Mouse (Mus musculus) forebrain, postnatal 0 days (tissue): ENCODE results near the gene Baiap2l2. TPM values are rescaled to one million over a fixed set of nuclear protein-coding genes. Genes with fewer than 3 reads are reported as not detected.

ENCODE experiments used
- ATAC-seq: fragments of 200-750 bp; cut with Nextera tagmentation; 2 replicates; pipeline ENCODE4 v1.8.0; 2017; ENCODE audit warnings: mild to moderate bottlenecking, moderate library complexity
- DNase-seq: peaks from one replicate; pipeline ENCODE4 v3.0.0-alpha.2; 2015
- H3K27ac ChIP-seq: fragments of 300-500 bp; sonication (generic); 2 replicates; pipeline ENCODE4 v1.5.1; 2014; ENCODE audit warnings: low read depth, mild to moderate bottlenecking, antibody characterized with exemption, low read length, moderate library complexity, mixed read lengths
- H3K27me3 ChIP-seq: fragments of 300-500 bp; sonication (generic); 2 replicates; pipeline ENCODE4 v1.6.1; 2014; ENCODE audit warnings: mild to moderate bottlenecking, low read length, mixed read lengths; ENCODE audit not compliant: insufficient read depth
- H3K36me3 ChIP-seq: fragments of 300-500 bp; sonication (generic); 2 replicates; pipeline ENCODE4 v1.6.1; 2014; ENCODE audit warnings: mild to moderate bottlenecking, moderate library complexity; ENCODE audit not compliant: insufficient read depth
- H3K4me1 ChIP-seq: fragments of 300-500 bp; sonication (generic); 2 replicates; pipeline ENCODE4 v1.6.1; 2014; ENCODE audit warnings: antibody characterized with exemption; ENCODE audit not compliant: insufficient read depth
- H3K4me2 ChIP-seq: fragments of 300-500 bp; sonication (generic); 2 replicates; pipeline ENCODE4 v1.6.1; 2014; ENCODE audit warnings: low read depth, mild to moderate bottlenecking, moderate library complexity
- H3K4me3 ChIP-seq: fragments of 300-500 bp; sonication (generic); 2 replicates; pipeline ENCODE4 v1.5.1; 2014; ENCODE audit warnings: low read depth, low read length, mixed read lengths
- H3K9ac ChIP-seq: fragments of 300-500 bp; sonication (generic); 2 replicates; pipeline ENCODE4 v1.6.1; 2014; ENCODE audit warnings: mild to moderate bottlenecking
- H3K9me3 ChIP-seq: fragments of 300-500 bp; sonication (generic); 2 replicates; pipeline ENCODE4 v1.6.1; 2016; ENCODE audit warnings: low read length
- CTCF ChIP-seq: sonication (generic); IDR thresholded peaks from 2 replicates; pipeline ENCODE4 v1.5.1; 2016; ENCODE audit warnings: antibody characterized with exemption, control low read depth, low read depth
- WGBS: fragments of 180-500 bp; shearing (Covaris S2); extraction: QIAGEN DNeasy Blood & Tissue Kit; methylation state at CpG from one replicate; pipeline ENCODE4 v1.1.7; 2014; 5-methylcytosine and 5-hydroxymethylcytosine counted together
- polyA plus RNA-seq: library from polyadenylated mRNA; unstranded; fragments of >200 nt; fragmentation: Nextera tagmentation; extraction: Ambion mirVana; gene quantifications from 2 replicates; pipeline ENCODE4 v1.2.1, GENCODE M21; 2015
- total RNA-seq: library from RNA; depleted of rRNA; stranded (reverse); fragments of >200 nt; gene quantifications from 2 replicates; pipeline ENCODE4 v1.2.3, GENCODE M21; 2014

Baiap2l2 gene
- total and polyA plus RNA-seq, 2 experiments from 2014 or later = 7.9 to 9.1 TPM

GRCm38 (mm10) chr15:79251168-79251567 lies 34.2 kb downstream of the Baiap2l2 start:
- ATAC-seq = peak; percentile 12
- H3K4me2 ChIP-seq = no peak overlapping the region
- peaks cover 34% of the 10 kb centered on the region for H3K36me3 ChIP-seq
- H3K4me1 ChIP-seq = peaks cover 6% of the 10 kb centered on the region; the same call in 1 of the 2 replicates
- H3K27ac ChIP-seq = no peak overlapping the region
- H3K27me3 ChIP-seq = peaks cover 7% of the 10 kb centered on the region; the same call in 1 of the 2 replicates
- 52% methylated on average over 7 of the region's 7 CpGs for WGBS
- H3K9ac ChIP-seq = no peak overlapping the region
- DNase-seq = no peak
- no peaks in the 10 kb centered on the region for H3K9me3 ChIP-seq
- H3K4me3 ChIP-seq = no peak overlapping the region
- no peak for TF ChIP-seq CTCF

GRCm38 (mm10) chr15:79250236-79250635 lies 35.1 kb downstream of the Baiap2l2 start:
- peaks cover 43% of the 10 kb centered on the region for H3K36me3 ChIP-seq
- DNase-seq (no peak), ATAC-seq (no peak)
- H3K27ac ChIP-seq = no peak overlapping the region
- H3K9ac ChIP-seq = no peak overlapping the region
- no peak for TF ChIP-seq CTCF
- 85% methylated on average over 2 of the region's 2 CpGs for WGBS
- peaks cover 6% of the 10 kb centered on the region; the same call in 1 of the 2 replicates for H3K4me1 ChIP-seq
- no peak overlapping the region for H3K4me3 ChIP-seq
- peaks cover 7% of the 10 kb centered on the region; the same call in 1 of the 2 replicates for H3K27me3 ChIP-seq
- no peak overlapping the region for H3K4me2 ChIP-seq
- H3K9me3 ChIP-seq = no peaks in the 10 kb centered on the region

GRCm38 (mm10) chr15:79245321-79245720 lies 40.0 kb downstream of the Baiap2l2 start:
- DNase-seq (no peak), ATAC-seq (no peak)
- Histone ChIP-seq H3K4me1 (peaks cover 4% of the 10 kb centered on the region; the same call in 1 of the 2 replicates), H3K4me3 (no peak overlapping the region), H3K27ac (no peak overlapping the region), H3K9me3 (no peaks in the 10 kb centered on the region), H3K4me2 (no peak overlapping the region), H3K9ac (no peak overlapping the region), H3K36me3 (peaks cover 72% of the 10 kb centered on the region), H3K27me3 (no peaks in the 10 kb centered on the region)
- 90% methylated on average over 3 of the region's 3 CpGs for WGBS
- no peak for TF ChIP-seq CTCF

DNA sequence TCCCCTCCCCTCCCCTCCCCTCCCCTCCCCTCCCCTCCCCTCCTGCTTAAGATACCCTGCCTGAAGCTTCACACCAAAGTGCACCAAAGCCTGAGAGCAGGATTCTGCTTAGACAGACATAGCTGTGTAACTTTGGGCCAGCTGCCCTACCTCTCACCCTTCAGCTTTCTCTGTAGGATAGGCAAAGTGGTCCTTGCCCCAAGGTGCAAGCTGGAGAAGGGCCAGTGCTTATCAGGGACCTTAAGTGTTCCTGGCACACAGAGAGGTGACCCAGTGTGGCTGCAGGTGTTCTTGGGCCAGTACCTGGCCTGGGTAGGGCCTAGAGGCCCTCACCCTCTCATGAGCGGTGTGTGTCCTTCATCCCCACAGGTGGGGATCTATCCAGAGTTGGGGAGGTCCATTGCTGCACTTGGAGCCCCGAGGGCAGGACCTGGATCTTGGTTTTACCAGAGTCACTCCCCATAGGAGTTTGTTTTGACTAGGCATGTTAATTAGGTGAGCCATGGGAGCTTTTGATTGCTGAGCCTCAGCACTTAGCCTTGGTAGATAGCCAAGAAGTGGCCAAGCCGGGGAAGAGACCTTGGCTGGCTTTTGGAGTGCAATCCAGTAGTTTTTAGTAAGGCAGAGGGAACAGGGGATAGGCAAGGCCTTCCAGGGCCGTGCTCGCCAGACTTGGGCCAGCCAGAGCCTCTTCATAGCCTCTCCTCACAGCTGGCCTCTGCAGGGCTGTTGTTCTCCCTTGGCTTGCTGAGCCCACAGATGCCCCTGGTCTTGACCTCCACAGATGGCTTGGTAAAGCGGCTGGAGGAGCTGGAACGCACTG lies 41.1 kb downstream of the Baiap2l2 start:
- peaks cover 4% of the 10 kb centered on the region; the same call in 1 of the 2 replicates for H3K4me1 ChIP-seq
- H3K9ac ChIP-seq = no peak overlapping the region
- no peak for DNase-seq
- no peak for TF ChIP-seq CTCF
- 0 out of 2 replicates have a peak overlapping the region, but pooled peaks have one; percentile 40 for H3K27ac ChIP-seq
- 58% methylated on average over 7 of the region's 7 CpGs for WGBS
- no peak overlapping the region for H3K4me2 ChIP-seq
- H3K27me3 ChIP-seq = no peaks in the 10 kb centered on the region
- no peak overlapping the region for H3K4me3 ChIP-seq
- peaks cover 75% of the 10 kb centered on the region for H3K36me3 ChIP-seq
- ATAC-seq = no peak
- H3K9me3 ChIP-seq = no peaks in the 10 kb centered on the region

DNA sequence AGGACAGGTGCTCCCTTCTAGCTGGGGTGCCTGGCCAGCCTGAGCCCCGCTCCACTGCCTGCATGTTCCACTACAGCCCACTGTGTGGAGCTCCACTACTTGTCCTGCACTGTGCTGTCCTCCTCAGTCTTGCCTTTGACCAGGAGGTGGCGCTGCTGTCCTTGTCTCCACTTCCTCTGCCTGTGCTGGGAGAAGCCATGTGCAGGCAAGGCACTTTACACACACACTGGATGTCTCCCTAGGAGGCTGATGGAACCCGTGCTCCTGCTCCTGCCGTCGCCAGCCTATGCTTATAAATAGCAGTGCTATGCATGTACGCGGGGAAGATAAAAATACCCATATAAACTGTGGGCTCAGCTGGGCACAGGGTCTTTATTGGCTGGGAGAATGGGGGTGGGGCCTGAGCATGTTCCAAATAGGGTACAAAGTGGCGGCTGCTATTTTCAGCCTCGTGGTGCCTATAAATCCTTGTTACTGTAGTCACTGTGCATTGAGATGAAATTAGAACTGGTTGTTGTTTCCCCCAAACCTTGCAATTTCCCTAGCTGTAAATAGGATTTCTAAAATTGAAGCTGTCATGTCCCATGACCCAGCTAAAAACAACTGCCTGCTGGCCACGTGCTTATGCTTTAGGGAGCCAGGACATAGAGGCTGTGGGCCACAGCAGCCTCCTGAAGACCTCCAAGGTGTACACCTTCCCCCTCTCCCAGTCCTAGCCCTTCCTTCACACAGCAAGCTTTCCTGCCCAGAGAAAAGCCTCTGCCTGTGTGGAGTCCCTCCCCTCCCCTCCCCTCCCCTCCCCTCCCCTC lies 41.9 kb downstream of the Baiap2l2 start:
- H3K4me1 ChIP-seq = peaks cover 4% of the 10 kb centered on the region; the same call in 1 of the 2 replicates
- H3K9ac ChIP-seq = no peak overlapping the region
- 5% methylated on average over 10 of the region's 10 CpGs for WGBS
- H3K9me3 ChIP-seq = no peaks in the 10 kb centered on the region
- peak overlapping the region; percentile 83 for H3K27ac ChIP-seq
- TF ChIP-seq CTCF = peak; percentile 100
- no peaks in the 10 kb centered on the region for H3K27me3 ChIP-seq
- DNase-seq (peak; percentile 98), ATAC-seq (peak; percentile 99)
- H3K4me3 ChIP-seq = no peak overlapping the region
- H3K4me2 ChIP-seq = no peak overlapping the region
- peaks cover 75% of the 10 kb centered on the region for H3K36me3 ChIP-seq

DNA sequence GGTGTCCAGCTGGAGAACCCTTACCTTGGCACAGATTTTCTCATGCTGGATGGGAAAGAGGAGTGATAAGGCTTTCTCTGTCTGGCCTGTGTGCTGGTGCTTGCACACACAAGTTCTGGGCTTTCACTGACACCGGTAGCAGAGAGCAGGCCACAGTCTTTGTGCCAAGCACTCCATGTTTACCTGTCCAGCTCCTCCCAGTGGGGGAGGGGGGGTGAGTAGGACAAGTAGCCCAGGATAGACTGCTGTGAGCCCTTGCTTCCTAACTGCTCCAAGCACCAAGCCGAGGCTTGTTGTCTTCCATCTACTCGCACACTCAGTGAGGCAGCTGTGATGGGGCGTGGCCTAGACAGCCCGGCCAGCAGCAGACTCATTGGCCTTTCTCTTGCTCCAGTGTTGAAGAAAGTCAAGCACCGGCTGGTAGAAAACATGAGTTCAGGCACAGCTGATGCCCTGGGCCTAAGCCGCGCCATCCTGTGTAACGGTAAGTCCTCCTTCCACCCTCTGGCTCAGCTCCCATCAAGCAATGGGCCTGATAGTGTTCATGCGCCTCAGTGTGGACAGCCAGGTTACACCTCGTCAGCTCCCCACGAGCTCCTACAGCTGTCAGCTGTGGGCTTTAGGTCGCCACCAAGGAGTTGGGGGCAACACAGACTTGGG lies 42.6 kb downstream of the Baiap2l2 start:
- Histone ChIP-seq H3K4me3 (no peak overlapping the region), H3K9ac (no peak overlapping the region), H3K36me3 (peaks cover 75% of the 10 kb centered on the region), H3K27me3 (no peaks in the 10 kb centered on the region), H3K4me2 (no peak overlapping the region), H3K4me1 (peaks cover 4% of the 10 kb centered on the region; the same call in 1 of the 2 replicates), H3K27ac (peak overlapping the region; percentile 83), H3K9me3 (no peaks in the 10 kb centered on the region)
- WGBS = 69% methylated on average over 13 of the region's 13 CpGs
- no peak for TF ChIP-seq CTCF
- ATAC-seq (peak; percentile 12), DNase-seq (no peak)
